Mouse (Mus musculus) brain, embryonic 14.5 days (tissue): ENCODE measurements around the gene 2310034G01Rik.

Experiments
- CTCF ChIP-seq: fragments of 200-500 bp; IDR thresholded peaks from 2 replicates; pipeline ENCODE4 v1.5.1; 2012; ENCODE audit warnings: inconsistent platforms, mild to moderate bottlenecking, moderate library complexity, borderline replicate concordance; ENCODE audit not compliant: insufficient read depth, insufficient read length; ENCODE audit errors: extremely low read depth
- POLR2A ChIP-seq: fragments of 200-500 bp; IDR thresholded peaks from 2 replicates; pipeline ENCODE4 v1.6.1; 2012; ENCODE audit warnings: mild to moderate bottlenecking, inconsistent platforms, borderline replicate concordance; ENCODE audit not compliant: poor library complexity, insufficient read depth, insufficient read length, severe bottlenecking; ENCODE audit errors: extremely low read depth

DNA sequence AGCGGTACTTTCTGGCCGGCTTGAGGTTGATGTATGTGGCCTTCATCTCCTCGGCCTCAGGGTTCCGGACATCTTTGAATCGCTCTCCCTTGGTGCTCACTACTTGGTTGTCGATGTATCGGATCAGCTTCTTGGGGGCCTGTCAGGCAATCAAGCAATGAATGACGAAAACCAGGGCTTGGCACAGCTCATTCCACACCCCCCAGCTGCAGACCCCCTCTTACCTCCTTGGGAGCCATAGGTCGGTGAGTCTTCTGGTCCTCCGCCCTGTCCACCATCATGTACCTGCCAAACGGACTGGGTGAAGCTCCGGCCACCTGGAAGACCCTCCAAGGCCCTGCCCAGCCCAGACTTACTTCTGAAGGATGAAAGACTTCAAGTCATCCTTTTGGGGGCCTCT lies 19.4 kb downstream of the 2310034G01Rik start:
- TF ChIP-seq POLR2A: no peak
- TF ChIP-seq CTCF: no peak
